Mouse (Mus musculus) E14TG2a.4 (cell line): ENCODE measurements around the gene Mak.

ENCODE experiments used
- CTCF ChIP-seq: conservative IDR thresholded peaks from 2 replicates; pipeline ENCODE4 v1.5.1; 2014; ENCODE audit warnings: low read length
- POU5F1 ChIP-seq: IDR thresholded peaks from 2 replicates; pipeline ENCODE4 v1.6.1; 2014; ENCODE audit warnings: low read length, borderline replicate concordance

DNA sequence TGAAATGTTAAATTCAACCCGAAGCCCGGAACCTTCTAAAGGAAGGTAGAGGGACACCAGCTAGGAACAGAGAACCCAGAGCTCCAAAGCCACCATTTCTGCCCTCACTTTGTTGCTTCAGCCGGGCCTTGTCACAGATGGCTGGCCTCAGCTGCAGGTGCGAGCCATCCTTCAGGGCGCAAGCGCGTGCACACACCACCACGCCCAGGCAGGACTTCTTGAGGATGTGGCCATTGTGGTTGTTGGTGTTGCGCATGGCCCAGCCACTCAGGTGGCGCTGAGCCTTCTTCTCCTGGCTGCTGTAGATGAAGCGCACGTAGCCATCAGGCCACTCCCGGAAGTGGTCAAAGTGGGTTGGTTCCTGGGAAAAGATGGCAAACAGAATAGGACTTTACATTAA, 26.0 kb upstream of the Mak start:
- TF ChIP-seq CTCF, result no peak
- no peak for TF ChIP-seq POU5F1
